Comparison of ENCODE assay signal across 9 mouse cellular contexts in genomic region chr14:76011062-76011457, GRCm38 (mm10). TPM values are rescaled to one million over a fixed set of nuclear protein-coding genes. Genes with fewer than 3 reads are reported as not detected.
DNase-seq lines count a peak whose midpoint lies in the region; ATAC-seq lines count a peak whose summit lies in the region.
"Had no signal": no experiment of that assay in that cellular context is flagged by ENCODE, and none has a peak within 500 bp of the region (broad histone marks: within the 10 kb centered on the region; RNA-seq: fewer than 3 reads in every experiment).

No protein-coding gene starts in this region.

- 30% methylated on average over 7 of the region's 7 CpGs for WGBS in heart, embryonic 15.5 days
- 31% methylated on average over 7 of the region's 7 CpGs for WGBS in hindbrain, embryonic 10.5 days
- 33% methylated on average over 7 of the region's 7 CpGs for WGBS in midbrain, embryonic 10.5 days

- no peak for ATAC-seq in heart, embryonic 15.5 days (replicated peaks; ENCODE audit: insufficient number of reproducible peaks, insufficient read depth, low FRiP score, low read depth)
- no peak for ATAC-seq in monocyte, adult 5-6 weeks (replicated peaks; ENCODE audit: insufficient number of reproducible peaks, low FRiP score, low TSS enrichment, poor library complexity, severe bottlenecking)

- peak overlapping the region; percentile 63 for H3K4me2 ChIP-seq in heart, embryonic 15.5 days

- DNase-seq in heart, postnatal 4 days, result no peak
- DNase-seq in MN1 (ENCODE audit: low spot score), result peak; percentile 32
- DNase-seq in hindbrain, embryonic 10.5 days (ENCODE audit: low spot score), result no peak
- DNase-seq in midbrain, embryonic 10.5 days (ENCODE audit: low spot score), result no peak
- DNase-seq in cerebellum, postnatal 36 days, result no peak
- no peak for DNase-seq in kidney, postnatal 36 days

- no peaks in the 10 kb centered on the region for H3K9me3 ChIP-seq in heart, embryonic 15.5 days (replicated peaks)
- H3K9me3 ChIP-seq in hindbrain, embryonic 10.5 days, result no peaks in the 10 kb centered on the region
- H3K9me3 ChIP-seq in midbrain, embryonic 10.5 days (replicated peaks), result no peaks in the 10 kb centered on the region

- no peaks in the 10 kb centered on the region for H3K27me3 ChIP-seq in heart, embryonic 15.5 days
- H3K27me3 ChIP-seq in hindbrain, embryonic 10.5 days (ENCODE audit: insufficient read depth, poor library complexity, severe bottlenecking), result no peaks in the 10 kb centered on the region
- H3K27me3 ChIP-seq in midbrain, embryonic 10.5 days (ENCODE audit: low read depth, poor library complexity, severe bottlenecking), result no peaks in the 10 kb centered on the region; the same call in 1 of the 2 replicates

- peak overlapping the region; percentile 87 for H3K4me3 ChIP-seq in heart, embryonic 15.5 days
- H3K4me3 ChIP-seq in hindbrain, embryonic 10.5 days, result peak overlapping the region; percentile 82
- H3K4me3 ChIP-seq in midbrain, embryonic 10.5 days, result peak overlapping the region; percentile 88

- H3K9ac ChIP-seq in heart, embryonic 15.5 days, result peak overlapping the region; percentile 82; the same call in 1 of the 2 replicates

- H3K27ac ChIP-seq in heart, embryonic 15.5 days, result no peak overlapping the region
- H3K27ac ChIP-seq in hindbrain, embryonic 10.5 days, result peak overlapping the region; percentile 88
- peak overlapping the region; percentile 86 for H3K27ac ChIP-seq in midbrain, embryonic 10.5 days (replicated peaks)

- H3K4me1 ChIP-seq in heart, embryonic 15.5 days (replicated peaks), result peaks cover 15% of the 10 kb centered on the region
- peaks cover 21% of the 10 kb centered on the region for H3K4me1 ChIP-seq in hindbrain, embryonic 10.5 days (replicated peaks)
- H3K4me1 ChIP-seq in midbrain, embryonic 10.5 days, result peaks cover 28% of the 10 kb centered on the region

- H3K36me3 ChIP-seq in heart, embryonic 15.5 days, result peaks cover 6% of the 10 kb centered on the region; the same call in 1 of the 2 replicates
- peaks cover 11% of the 10 kb centered on the region for H3K36me3 ChIP-seq in hindbrain, embryonic 10.5 days
- peaks cover 13% of the 10 kb centered on the region for H3K36me3 ChIP-seq in midbrain, embryonic 10.5 days

RNA-seq across cellular contexts. Expression of gene Gtf2f2, which starts 0.4 kb away (rescaled TPM):
- 23.3 and 23.7 TPM in 2 replicates for polyA plus RNA-seq in heart, embryonic 15.5 days (2015; fragmentation: Nextera tagmentation; extraction: Ambion mirVana)
- total RNA-seq in heart, postnatal 4 days (2021), result 10 to 100 TPM; 25.0 to 27.4 TPM
- 47.8 and 56.1 TPM in 2 replicates for polyA plus RNA-seq in hindbrain, embryonic 10.5 days (2016; fragmentation: Nextera tagmentation; extraction: Ambion mirVana)
- 55.5 and 58.9 TPM in 2 replicates for polyA plus RNA-seq in midbrain, embryonic 10.5 days (2016; fragmentation: Nextera tagmentation; extraction: Ambion mirVana)
- 51.1 to 70.9 TPM (median 53.0 TPM) in 3 replicates for total RNA-seq in monocyte, adult 5-6 weeks (2017)

RNA-seq across cellular contexts. Expression of gene Kctd4, which starts 56.3 kb away (rescaled TPM):
- 0.15 and 0.30 TPM in 2 replicates for polyA plus RNA-seq in heart, embryonic 15.5 days (2015; fragmentation: Nextera tagmentation; extraction: Ambion mirVana)
- not detected for total RNA-seq in heart, postnatal 4 days (2021)
- 0.31 and 0.61 TPM in 2 replicates for polyA plus RNA-seq in hindbrain, embryonic 10.5 days (2016; fragmentation: Nextera tagmentation; extraction: Ambion mirVana)
- polyA plus RNA-seq in midbrain, embryonic 10.5 days (2016; fragmentation: Nextera tagmentation; extraction: Ambion mirVana), result 0.42 and 0.60 TPM in 2 replicates
- total RNA-seq in monocyte, adult 5-6 weeks (2017), result 0.29 TPM in 1 of 3 replicates, not detected in the others
- total RNA-seq: megakaryocyte progenitor cell, adult 5-6 weeks had no signal
